Mouse (Mus musculus): ENCODE results near the gene Scpep1. TPM values are rescaled to one million over a fixed set of nuclear protein-coding genes. Genes with fewer than 3 reads are reported as not detected.
"Not testable (repeated sequence)": the region's sequence is repeated elsewhere in the genome, so short reads cannot be mapped to it uniquely, and the experiment has no call there.

Scpep1 gene
- polyA plus RNA-seq, 1 experiment = 16.8 TPM

DNA sequence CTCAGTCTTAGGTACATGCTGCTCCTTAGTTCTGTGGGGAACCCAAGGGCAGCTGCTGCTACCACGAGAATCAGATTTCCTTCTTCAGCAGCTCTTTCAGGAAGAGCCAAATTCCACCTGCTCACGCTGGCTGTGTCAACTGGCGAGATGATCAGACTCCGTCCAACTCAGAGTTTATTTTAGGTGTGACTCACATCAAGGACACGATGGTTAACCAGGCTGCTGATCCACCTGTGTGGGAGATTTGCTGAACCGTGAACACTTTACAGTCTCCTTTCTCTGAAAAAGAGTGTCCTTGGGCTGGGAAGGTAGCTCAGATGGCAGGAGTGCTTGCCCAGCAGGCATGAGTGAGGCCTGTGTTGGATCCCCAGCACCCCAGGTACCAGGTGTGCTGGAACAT lies 52.5 kb downstream of the Scpep1 start:
- no peaks in the 10 kb centered on the region for H3K4me1 ChIP-seq (ENCODE audit: control insufficient read depth, insufficient read depth, low read length)
- no peak overlapping the region for H3K27ac ChIP-seq (ENCODE audit: insufficient read depth, low read length)
- H3K4me3 ChIP-seq (ENCODE audit: insufficient read depth, low read length) = no peak overlapping the region
- TF ChIP-seq POLR2A (IDR thresholded peaks at IDR 0.05; ENCODE audit: extremely low read depth, insufficient read depth, low read length) (no peak), CTCF (IDR thresholded peaks at IDR 0.05; ENCODE audit: extremely low read depth, insufficient read depth, low read length) (no peak)

GRCm38 (mm10) chr11:88901341-88901802 lies 53.9 kb downstream of the Scpep1 start:
- Histone ChIP-seq H3K4me1 (ENCODE audit: control insufficient read depth, insufficient read depth, low read length) (no peaks in the 10 kb centered on the region), H3K4me3 (ENCODE audit: insufficient read depth, low read length) (no peak overlapping the region), H3K27ac (ENCODE audit: insufficient read depth, low read length) (no peak overlapping the region)
- TF ChIP-seq CTCF (IDR thresholded peaks at IDR 0.05; ENCODE audit: extremely low read depth, insufficient read depth, low read length) (no peak), POLR2A (IDR thresholded peaks at IDR 0.05; ENCODE audit: extremely low read depth, insufficient read depth, low read length) (no peak)

- Histone ChIP-seq H3K4me1 (ENCODE audit: control insufficient read depth, insufficient read depth, low read length) (no peaks in the 10 kb centered on the region), H3K4me3 (ENCODE audit: insufficient read depth, low read length) (no peak overlapping the region), H3K27ac (ENCODE audit: insufficient read depth, low read length) (no peak overlapping the region)
- TF ChIP-seq POLR2A (IDR thresholded peaks at IDR 0.05; ENCODE audit: extremely low read depth, insufficient read depth, low read length) (no peak), CTCF (IDR thresholded peaks at IDR 0.05; ENCODE audit: extremely low read depth, insufficient read depth, low read length) (no peak)
Observed at GRCm38 (mm10) chr11:88899561-88899960, 55.7 kb downstream of the Scpep1 start.

GRCm38 (mm10) chr11:88898380-88898763 lies 56.9 kb downstream of the Scpep1 start:
- Histone ChIP-seq H3K27ac (ENCODE audit: insufficient read depth, low read length) (no peak overlapping the region), H3K4me1 (ENCODE audit: control insufficient read depth, insufficient read depth, low read length) (no peaks in the 10 kb centered on the region), H3K4me3 (ENCODE audit: insufficient read depth, low read length) (no peak overlapping the region)
- no peak for TF ChIP-seq POLR2A (IDR thresholded peaks at IDR 0.05; ENCODE audit: extremely low read depth, insufficient read depth, low read length)
- TF ChIP-seq CTCF (IDR thresholded peaks at IDR 0.05; ENCODE audit: extremely low read depth, insufficient read depth, low read length) = no peak

DNA sequence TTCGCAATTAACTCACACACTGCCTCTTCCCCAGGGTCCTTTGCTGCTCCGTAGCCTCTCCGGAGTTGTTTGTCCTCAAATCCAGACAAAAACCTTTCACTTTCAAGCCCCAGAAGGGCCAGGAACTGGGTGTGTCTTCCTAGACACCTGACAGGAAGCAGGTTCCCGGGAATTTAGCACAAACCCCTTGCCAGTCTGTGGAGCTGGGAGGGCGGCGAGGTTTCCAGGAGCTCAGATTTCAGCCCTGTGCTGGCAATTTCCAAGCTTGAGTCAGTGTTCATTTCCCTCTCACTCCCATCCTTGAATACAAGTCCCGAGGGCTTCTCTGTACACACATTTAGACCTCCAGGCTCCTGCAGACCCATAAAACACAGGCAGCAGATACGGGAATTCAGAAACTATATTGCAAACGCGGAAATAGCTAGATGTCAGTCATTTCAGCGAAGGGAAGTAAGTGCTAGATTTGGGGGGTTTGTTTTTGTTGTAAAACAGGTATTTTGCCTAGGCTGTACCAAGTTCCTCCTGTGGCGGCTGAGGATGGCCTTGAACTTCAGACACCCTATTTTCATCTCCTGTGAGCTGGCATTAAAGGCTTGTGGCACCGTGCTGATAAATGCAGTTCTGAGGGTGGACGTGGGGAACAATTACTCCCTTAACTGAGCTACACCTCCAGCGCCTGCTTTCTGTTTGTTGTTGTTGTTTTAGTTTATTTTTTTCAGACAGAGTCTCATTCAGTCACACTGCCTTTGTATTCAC lies 57.5 kb downstream of the Scpep1 start:
- H3K4me1 ChIP-seq (ENCODE audit: control insufficient read depth, insufficient read depth, low read length) = no peaks in the 10 kb centered on the region
- no peak overlapping the region for H3K27ac ChIP-seq (ENCODE audit: insufficient read depth, low read length)
- no peak for TF ChIP-seq POLR2A (IDR thresholded peaks at IDR 0.05; ENCODE audit: extremely low read depth, insufficient read depth, low read length)
- TF ChIP-seq CTCF (IDR thresholded peaks at IDR 0.05; ENCODE audit: extremely low read depth, insufficient read depth, low read length) = no peak
- no peak overlapping the region for H3K4me3 ChIP-seq (ENCODE audit: insufficient read depth, low read length)

GRCm38 (mm10) chr11:88895800-88896232 lies 59.4 kb downstream of the Scpep1 start:
- H3K4me1 ChIP-seq (ENCODE audit: control insufficient read depth, insufficient read depth, low read length); H3K27ac ChIP-seq (ENCODE audit: insufficient read depth, low read length); H3K4me3 ChIP-seq (ENCODE audit: insufficient read depth, low read length): not testable (repeated sequence)

DNA sequence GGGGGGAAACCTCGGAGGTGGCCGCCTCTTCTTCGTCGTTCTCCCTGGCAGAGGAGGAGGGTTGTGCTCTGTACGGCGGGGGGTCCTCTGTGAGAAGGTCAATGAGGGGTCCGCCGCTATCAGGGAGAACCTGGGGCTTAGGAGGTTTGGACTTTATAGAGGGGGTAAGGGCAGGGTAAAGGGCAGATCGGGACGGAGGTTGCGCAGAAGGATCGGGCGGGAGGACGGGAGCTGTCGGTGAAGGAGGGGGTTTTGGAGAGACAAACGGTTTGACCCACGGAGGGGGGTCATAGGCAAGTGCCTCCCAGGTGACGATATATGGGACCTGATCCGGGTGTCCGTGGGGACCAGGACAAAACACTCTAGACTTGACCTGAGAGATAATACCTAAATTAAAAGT lies 60.0 kb downstream of the Scpep1 start:
- H3K4me3 ChIP-seq (ENCODE audit: insufficient read depth, low read length); H3K27ac ChIP-seq (ENCODE audit: insufficient read depth, low read length); H3K4me1 ChIP-seq (ENCODE audit: control insufficient read depth, insufficient read depth, low read length): not testable (repeated sequence)

DNA sequence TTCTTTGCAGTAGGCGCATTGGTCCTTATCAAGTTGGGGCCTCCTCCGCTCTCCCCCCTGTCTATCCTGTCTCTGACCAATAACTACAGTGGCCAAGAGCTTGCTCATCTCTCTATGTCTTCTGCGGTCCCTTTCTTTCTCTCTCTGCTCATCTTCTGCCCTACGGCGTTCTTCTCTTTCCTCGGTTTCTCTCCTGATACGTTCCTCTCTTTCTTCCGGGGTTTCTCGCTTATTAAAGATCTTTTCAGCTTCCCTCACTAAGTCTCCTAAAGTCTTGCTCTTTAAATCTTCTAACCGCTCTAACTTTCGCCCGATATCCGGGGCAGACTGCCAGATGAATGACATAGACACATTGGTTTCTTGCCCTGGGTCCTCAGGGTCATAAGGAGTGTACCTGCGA lies 61.0 kb downstream of the Scpep1 start:
- H3K4me1 ChIP-seq (ENCODE audit: control insufficient read depth, insufficient read depth, low read length); H3K4me3 ChIP-seq (ENCODE audit: insufficient read depth, low read length); H3K27ac ChIP-seq (ENCODE audit: insufficient read depth, low read length): not testable (repeated sequence)

GRCm38 (mm10) chr11:88893501-88893900 lies 61.8 kb downstream of the Scpep1 start:
- not testable (repeated sequence) for H3K4me3 ChIP-seq (ENCODE audit: insufficient read depth, low read length); H3K27ac ChIP-seq (ENCODE audit: insufficient read depth, low read length); H3K4me1 ChIP-seq (ENCODE audit: control insufficient read depth, insufficient read depth, low read length)

GRCm38 (mm10) chr11:88892789-88893188 lies 62.5 kb downstream of the Scpep1 start:
- not testable (repeated sequence) for H3K4me1 ChIP-seq (ENCODE audit: control insufficient read depth, insufficient read depth, low read length); H3K27ac ChIP-seq (ENCODE audit: insufficient read depth, low read length); H3K4me3 ChIP-seq (ENCODE audit: insufficient read depth, low read length)

- not testable (repeated sequence) for H3K27ac ChIP-seq (ENCODE audit: insufficient read depth, low read length); H3K4me3 ChIP-seq (ENCODE audit: insufficient read depth, low read length); H3K4me1 ChIP-seq (ENCODE audit: control insufficient read depth, insufficient read depth, low read length)
Observed at GRCm38 (mm10) chr11:88891921-88892561, 63.2 kb downstream of the Scpep1 start.

DNA sequence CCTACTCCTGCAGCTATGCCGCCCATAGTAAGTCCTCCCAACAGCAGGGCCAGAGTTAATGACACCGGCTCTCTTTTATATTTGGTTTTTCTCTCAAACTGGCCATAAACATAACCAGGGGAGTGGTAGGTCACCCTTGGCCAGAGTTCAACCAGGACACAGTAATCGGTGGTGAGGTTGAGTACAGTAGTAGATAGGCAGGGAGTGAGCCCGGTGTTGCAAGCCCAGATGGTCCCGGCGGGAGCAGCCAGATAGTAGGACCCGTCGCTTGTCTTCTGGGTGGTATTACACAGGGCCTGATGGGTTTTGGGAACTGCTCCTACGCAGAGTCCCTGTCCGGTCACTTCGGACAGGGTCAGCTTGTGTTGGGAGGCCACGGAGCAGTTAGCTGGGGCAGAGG lies 63.8 kb downstream of the Scpep1 start:
- H3K4me3 ChIP-seq (ENCODE audit: insufficient read depth, low read length); H3K4me1 ChIP-seq (ENCODE audit: control insufficient read depth, insufficient read depth, low read length): not testable (repeated sequence)

DNA sequence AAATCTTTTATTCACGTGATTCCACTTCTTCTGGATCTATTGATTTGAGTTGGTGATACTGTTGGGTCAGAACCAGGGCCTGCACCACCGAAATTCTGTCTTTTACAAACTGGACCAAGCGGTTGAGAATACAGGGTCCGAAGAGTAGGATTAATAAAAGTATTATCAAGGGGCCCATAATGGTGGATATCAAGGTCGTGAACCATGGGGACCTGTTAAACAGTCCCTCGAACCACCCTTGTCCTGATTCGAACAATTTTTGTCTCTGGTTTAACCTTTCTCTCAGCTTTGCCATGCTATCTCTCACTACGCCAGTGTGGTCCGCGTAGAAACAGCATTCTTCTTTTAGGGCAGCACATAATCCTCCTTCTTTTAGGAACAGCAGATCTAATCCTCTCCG lies 64.4 kb downstream of the Scpep1 start:
- not testable (repeated sequence) for H3K4me1 ChIP-seq (ENCODE audit: control insufficient read depth, insufficient read depth, low read length); H3K27ac ChIP-seq (ENCODE audit: insufficient read depth, low read length); H3K4me3 ChIP-seq (ENCODE audit: insufficient read depth, low read length)

More for the DNA sequence above, 63.8 kb downstream of the Scpep1 start:
- H3K27ac ChIP-seq (ENCODE audit: insufficient read depth, low read length) = not testable (repeated sequence)
